Mouse (Mus musculus): ENCODE data around the gene Cideb. TPM values are rescaled to one million over a fixed set of nuclear protein-coding genes. Genes with fewer than 3 reads are reported as not detected.

Gene Cideb
- 10 to 100 TPM; 14.2 to 23.3 TPM for total RNA-seq (2021)
- long read RNA-seq, experiment 1, transcript Cideb-201 (5 exons, 1,212 nt): major isoform, 23 of 27 reads
- long read RNA-seq, experiment 1, partial matches to known transcripts: 3 of 27 reads
- long read RNA-seq, experiment 1, other reads (novel, unspliced or antisense): 1 of 27 reads
- long read RNA-seq, experiment 2, transcript Cideb-201 (5 exons, 1,212 nt): major isoform, 5 of 7 reads
- long read RNA-seq, experiment 2, partial matches to known transcripts: 2 of 7 reads
- long read RNA-seq, experiment 2, other reads (novel, unspliced or antisense): 0 of 7 reads

GRCm38 (mm10) chr14:55758363-55758784 is at the start of gene Cideb:
Gene Cideb (minus strand): TSS chr14:55758458.
- peak; percentile 60 for DNase-seq

- DNase-seq: no peak
Observed at GRCm38 (mm10) chr14:55795380-55796163, 37.3 kb upstream of the Cideb start.

- DNase-seq: no peak
Observed at GRCm38 (mm10) chr14:55793946-55794345, 35.7 kb upstream of the Cideb start.

- DNase-seq: no peak
Observed at GRCm38 (mm10) chr14:55793461-55793860, 35.2 kb upstream of the Cideb start.

- DNase-seq: peak; percentile 55
Observed at GRCm38 (mm10) chr14:55788256-55789050, 30.2 kb upstream of the Cideb start, which contains the start of gene Ripk3. Gene Ripk3 (minus strand): TSS chr14:55788865.

- DNase-seq: no peak
Observed at GRCm38 (mm10) chr14:55787731-55788130, 29.5 kb upstream of the Cideb start.

- DNase-seq: no peak
Observed at GRCm38 (mm10) chr14:55785195-55785594, 26.9 kb upstream of the Cideb start.

GRCm38 (mm10) chr14:55783958-55784235 is 25.6 kb upstream of the Cideb start, which contains the start of gene Adcy4:
Gene Adcy4 (minus strand): TSS chr14:55784095.
- DNase-seq: peak; percentile 34

- peak; percentile 11 for DNase-seq
Observed at GRCm38 (mm10) chr14:55783171-55783957, 25.1 kb upstream of the Cideb start.

- DNase-seq: peak; percentile 4
Observed at GRCm38 (mm10) chr14:55782361-55782960, 24.2 kb upstream of the Cideb start.

GRCm38 (mm10) chr14:55781310-55781709 is 23.1 kb upstream of the Cideb start:
- DNase-seq: peak; percentile 78

- peak; percentile 2 for DNase-seq
Observed at GRCm38 (mm10) chr14:55780736-55781135, 22.5 kb upstream of the Cideb start.

GRCm38 (mm10) chr14:55779656-55780055 is 21.4 kb upstream of the Cideb start:
- peak; percentile 2 for DNase-seq

- peak; percentile 1 for DNase-seq
Observed at GRCm38 (mm10) chr14:55778686-55779085, 20.4 kb upstream of the Cideb start.

- no peak for DNase-seq
Observed at GRCm38 (mm10) chr14:55777806-55778205, 19.5 kb upstream of the Cideb start.

- no peak for DNase-seq
Observed at GRCm38 (mm10) chr14:55777176-55777575, 18.9 kb upstream of the Cideb start.

GRCm38 (mm10) chr14:55776711-55777110 is 18.5 kb upstream of the Cideb start:
- no peak for DNase-seq

GRCm38 (mm10) chr14:55769087-55769703 is 10.9 kb upstream of the Cideb start:
- DNase-seq: no peak

- DNase-seq: no peak
Observed at GRCm38 (mm10) chr14:55768555-55768954, 10.3 kb upstream of the Cideb start.

GRCm38 (mm10) chr14:55767519-55768414 is 9.5 kb upstream of the Cideb start:
- DNase-seq: peak; percentile 69
